Mouse (Mus musculus) kidney, adult 2 months (tissue): ENCODE results near the gene Noct.

Source experiments
- CTCF ChIP-seq: fragments of 200-500 bp; conservative IDR thresholded peaks from 2 replicates; pipeline ENCODE4 v1.5.1; 2011; ENCODE audit warnings: low read depth, mild to moderate bottlenecking, control low read depth, low read length, moderate library complexity, mixed read lengths; ENCODE audit not compliant: insufficient read depth, insufficient read length
- POLR2A ChIP-seq: fragments of 200-500 bp; IDR thresholded peaks from one replicate; pipeline ENCODE4 v1.6.1; 2011; ENCODE audit warnings: low read depth, low read length, control low read depth

DNA sequence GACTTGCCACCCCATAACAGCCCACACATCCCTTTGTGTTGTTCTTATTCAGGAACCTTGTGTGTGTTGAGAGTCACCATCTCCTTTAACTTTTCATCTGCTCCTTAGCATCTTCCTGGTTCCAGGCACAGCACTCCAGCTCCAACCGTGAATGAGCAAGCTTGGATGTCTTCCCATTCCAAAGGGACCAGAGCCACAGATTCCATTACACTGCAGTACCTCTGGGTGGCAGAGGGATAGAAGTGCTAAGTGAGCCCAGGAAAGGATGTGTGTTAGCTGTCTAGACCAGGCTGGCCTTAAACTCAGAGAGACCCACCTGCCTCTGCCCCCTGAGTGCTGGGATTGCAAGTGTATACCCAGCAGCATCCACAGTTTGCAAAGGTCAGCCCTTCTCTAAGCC is 26.0 kb upstream of the Noct start:
- TF ChIP-seq POLR2A (no peak), CTCF (0 out of 2 replicates have a peak, but pooled peaks have one; percentile 17)
